Comparison of ENCODE assay signal across 1 mouse cellular context in genomic region chr11:106669873-106670173, GRCm38 (mm10).
TF ChIP-seq lines count a peak whose summit lies in the region.

No protein-coding gene starts in this region.

TF ChIP-seq in MEL, 35 proteins besides CTCF, POLR2A, EP300 and RAD21 (continued from another document):
- no peak for TF ChIP-seq USF2 (IDR thresholded peaks at IDR 0.05; ENCODE audit: borderline replicate concordance in 1 of 2, insufficient read depth in 1 of 2, low read depth in 1 of 2, low read length in 2 of 2)
